Mouse (Mus musculus) left cerebral cortex, adult 8-10 months (tissue): ENCODE results near the gene Plbd2. TPM values are rescaled to one million over a fixed set of nuclear protein-coding genes. Genes with fewer than 3 reads are reported as not detected.
A peak's percentile ranks its signal among the peaks of the same experiment; 100 is the strongest.

Experiments
- DNase-seq, 2 experiments: peaks; one replicate each; pipeline ENCODE4 v3.0.0; 2022; ENCODE audit warnings: low spot score in 2 of 2
- total RNA-seq, 4 experiments: library from RNA; stranded (reverse); gene quantifications; 2 replicates each; pipeline ENCODE4 v1.2.4; 2022

Gene Plbd2
- total RNA-seq, result 10 to 100 TPM; 59.8 to 67.4 (median 64.8) TPM

GRCm38 (mm10) chr5:120503144-120503795 lies at the start of gene Plbd2:
Gene Plbd2, minus strand, starts transcription at chr5:120503625.
- DNase-seq, result peak; percentile 37 to 52

GRCm38 (mm10) chr5:120550673-120551072 lies 47.2 kb upstream of the Plbd2 start:
- DNase-seq, result no peak

- no peak for DNase-seq
These were observed 46.7 kb upstream of the Plbd2 start for GRCm38 (mm10) chr5:120550137-120550536.

GRCm38 (mm10) chr5:120548236-120548850 lies 44.9 kb upstream of the Plbd2 start:
- DNase-seq, result no peak

GRCm38 (mm10) chr5:120536632-120537031 lies 33.2 kb upstream of the Plbd2 start:
- DNase-seq, result no peak

- DNase-seq, result peak in 1 of 2 experiments; percentile 70
These were observed 32.6 kb upstream of the Plbd2 start for GRCm38 (mm10) chr5:120536046-120536445.

GRCm38 (mm10) chr5:120534686-120535075 lies 31.3 kb upstream of the Plbd2 start:
- no peak for DNase-seq

- DNase-seq, result no peak
These were observed 30.8 kb upstream of the Plbd2 start for GRCm38 (mm10) chr5:120534071-120534685.

- no peak for DNase-seq
These were observed 28.2 kb upstream of the Plbd2 start for GRCm38 (mm10) chr5:120531631-120532030.

GRCm38 (mm10) chr5:120527296-120527964 lies 24.0 kb upstream of the Plbd2 start:
- DNase-seq, result no peak

- no peak for DNase-seq
These were observed 22.9 kb upstream of the Plbd2 start for GRCm38 (mm10) chr5:120526311-120526710.

- DNase-seq, result no peak
These were observed 22.3 kb upstream of the Plbd2 start for GRCm38 (mm10) chr5:120525737-120526136.

- DNase-seq, result no peak
These were observed 21.3 kb upstream of the Plbd2 start for GRCm38 (mm10) chr5:120524736-120525135.

- DNase-seq, result no peak
These were observed 19.2 kb upstream of the Plbd2 start for GRCm38 (mm10) chr5:120522649-120523048.

GRCm38 (mm10) chr5:120517552-120517951 lies 14.1 kb upstream of the Plbd2 start:
- no peak for DNase-seq

GRCm38 (mm10) chr5:120516221-120516984 lies 13.0 kb upstream of the Plbd2 start:
- no peak for DNase-seq

- no peak for DNase-seq
These were observed 12.0 kb upstream of the Plbd2 start for GRCm38 (mm10) chr5:120515451-120515850.

- DNase-seq, result no peak
These were observed 11.3 kb upstream of the Plbd2 start for GRCm38 (mm10) chr5:120514754-120515153.

- no peak for DNase-seq
These were observed 10.7 kb upstream of the Plbd2 start for GRCm38 (mm10) chr5:120514031-120514677.

GRCm38 (mm10) chr5:120512911-120513555 lies 9.6 kb upstream of the Plbd2 start:
- DNase-seq, result no peak
